Mouse (Mus musculus) lung, embryonic 16.5 days (tissue): ENCODE results near the gene Vwc2. TPM values are rescaled to one million over a fixed set of nuclear protein-coding genes. Genes with fewer than 3 reads are reported as not detected.

ENCODE experiments used
- ATAC-seq: fragments of 200-750 bp; cut with Nextera tagmentation; 2 replicates; pipeline ENCODE4 v1.8.0; 2017; ENCODE audit warnings: low read depth, mild to moderate bottlenecking, moderate library complexity
- H3K27ac ChIP-seq: fragments of 300-500 bp; sonication (generic); 2 replicates; pipeline ENCODE4 v1.5.1; 2014; ENCODE audit warnings: mild to moderate bottlenecking, control low read depth, low read length
- H3K27me3 ChIP-seq: fragments of 300-500 bp; sonication (generic); 2 replicates; pipeline ENCODE4 v1.6.1; 2014; ENCODE audit warnings: low read depth, low read length, mixed read lengths; ENCODE audit not compliant: control insufficient read depth, insufficient read depth
- H3K36me3 ChIP-seq: fragments of 300-500 bp; sonication (generic); 2 replicates; pipeline ENCODE4 v1.6.1; 2014; ENCODE audit warnings: low read length; ENCODE audit not compliant: control insufficient read depth, insufficient read depth
- H3K4me1 ChIP-seq: fragments of 300-500 bp; sonication (generic); replicated peaks from 2 replicates; pipeline ENCODE4 v1.6.1; 2014; ENCODE audit warnings: low read length, mixed read lengths; ENCODE audit not compliant: control insufficient read depth, insufficient read depth
- H3K4me2 ChIP-seq: fragments of 300-500 bp; sonication (generic); 2 replicates; pipeline ENCODE4 v1.6.1; 2014; ENCODE audit warnings: low read depth, low read length, control low read depth
- H3K4me3 ChIP-seq: fragments of 300-500 bp; sonication (generic); 2 replicates; pipeline ENCODE4 v1.5.1; 2014; ENCODE audit warnings: mild to moderate bottlenecking, low read length, control low read depth
- H3K9ac ChIP-seq: fragments of 300-500 bp; sonication (generic); 2 replicates; pipeline ENCODE4 v1.6.1; 2014; ENCODE audit warnings: low read length, control low read depth
- H3K9me3 ChIP-seq: fragments of 300-500 bp; sonication (generic); 2 replicates; pipeline ENCODE4 v1.6.1; 2016; ENCODE audit warnings: low read length; ENCODE audit not compliant: control insufficient read depth
- WGBS: fragments of 180-500 bp; shearing (Covaris S2); extraction: QIAGEN DNeasy Blood & Tissue Kit; methylation state at CpG from one replicate; pipeline ENCODE4 v1.1.7; 2014; 5-methylcytosine and 5-hydroxymethylcytosine counted together
- polyA plus RNA-seq: library from polyadenylated mRNA; unstranded; fragments of >200 nt; fragmentation: Nextera tagmentation; extraction: Ambion mirVana; gene quantifications from 2 replicates; pipeline ENCODE4 v1.2.1, GENCODE M21; 2015

Vwc2 gene
- 0.74 and 0.88 TPM in 2 replicates for polyA plus RNA-seq

GRCm38 (mm10) chr11:11113576-11114233 is at the start of gene Vwc2:
Gene Vwc2 (plus strand): TSS chr11:11114223.
- peak; percentile 68 for ATAC-seq
- peak within 1 kb of the TSS; percentile 43; the same call in 1 of the 2 replicates for H3K9ac ChIP-seq
- peaks cover 38% of the 10 kb centered on the region for H3K27me3 ChIP-seq
- peak within 1 kb of the TSS; percentile 93 for H3K4me2 ChIP-seq
- no peaks in the 10 kb centered on the region for H3K36me3 ChIP-seq
- no peaks in the 10 kb centered on the region for H3K9me3 ChIP-seq
- WGBS = under 1% methylated on average over 28 of the region's 28 CpGs
- H3K4me3 ChIP-seq = peak within 1 kb of the TSS; percentile 56
- H3K27ac ChIP-seq = no peak within 1 kb of the TSS
- peaks cover 17% of the 10 kb centered on the region for H3K4me1 ChIP-seq

GRCm38 (mm10) chr11:11088162-11088756 is 25.8 kb upstream of the Vwc2 start:
- H3K4me1 ChIP-seq = no peaks in the 10 kb centered on the region
- 90% methylated on average over 1 of the region's 1 CpGs for WGBS
- no peak overlapping the region for H3K4me3 ChIP-seq
- no peak overlapping the region for H3K27ac ChIP-seq
- no peaks in the 10 kb centered on the region for H3K9me3 ChIP-seq
- no peaks in the 10 kb centered on the region for H3K36me3 ChIP-seq
- no peaks in the 10 kb centered on the region for H3K27me3 ChIP-seq
- no peak for ATAC-seq
- H3K4me2 ChIP-seq = no peak overlapping the region
- H3K9ac ChIP-seq = no peak overlapping the region

- Histone ChIP-seq H3K9ac (no peak overlapping the region), H3K4me1 (no peaks in the 10 kb centered on the region; the same call in 1 of the 2 replicates), H3K4me2 (no peak overlapping the region), H3K27ac (no peak overlapping the region), H3K4me3 (no peak overlapping the region), H3K36me3 (no peaks in the 10 kb centered on the region), H3K27me3 (no peaks in the 10 kb centered on the region), H3K9me3 (no peaks in the 10 kb centered on the region)
- 71% methylated on average over 1 of the region's 1 CpGs for WGBS
- no peak for ATAC-seq
These were observed 16.4 kb upstream of the Vwc2 start for GRCm38 (mm10) chr11:11097606-11098005.

- H3K27me3 ChIP-seq = no peaks in the 10 kb centered on the region
- no peaks in the 10 kb centered on the region for H3K36me3 ChIP-seq
- H3K9ac ChIP-seq = no peak overlapping the region
- H3K9me3 ChIP-seq = no peaks in the 10 kb centered on the region
- no peak overlapping the region for H3K4me2 ChIP-seq
- no peak overlapping the region for H3K4me3 ChIP-seq
- no peak overlapping the region for H3K27ac ChIP-seq
- WGBS = 79% methylated on average over 4 of the region's 4 CpGs
- peaks cover under 1% of the 10 kb centered on the region; the same call in 1 of the 2 replicates for H3K4me1 ChIP-seq
- ATAC-seq = no peak
These were observed 15.7 kb upstream of the Vwc2 start for GRCm38 (mm10) chr11:11098282-11098681.

DNA sequence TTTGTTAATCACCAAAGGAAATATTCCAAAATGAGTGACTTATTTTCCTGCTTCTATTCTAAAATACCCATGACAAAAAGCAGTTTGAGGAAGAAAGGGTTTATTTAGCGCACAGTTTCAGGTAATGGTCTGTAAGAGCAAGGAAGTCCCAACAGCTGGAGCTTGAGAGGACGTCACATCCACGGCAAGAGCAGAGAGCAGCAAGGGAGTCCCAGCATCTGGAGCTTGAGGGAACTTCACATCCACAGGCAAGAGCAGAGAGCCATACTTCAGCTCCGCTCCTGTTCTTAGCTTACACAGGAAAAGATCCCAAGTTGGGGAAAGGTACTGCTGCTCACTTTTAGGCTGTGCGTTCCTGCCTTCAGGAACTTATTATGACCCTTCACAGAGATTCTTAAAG is 15.0 kb upstream of the Vwc2 start:
- Histone ChIP-seq H3K27ac (no peak overlapping the region), H3K27me3 (no peaks in the 10 kb centered on the region), H3K4me1 (peaks cover 5% of the 10 kb centered on the region; the same call in 1 of the 2 replicates), H3K4me3 (no peak overlapping the region), H3K4me2 (no peak overlapping the region), H3K9me3 (no peaks in the 10 kb centered on the region), H3K9ac (no peak overlapping the region), H3K36me3 (no peaks in the 10 kb centered on the region)
- 85% methylated on average over 5 of the region's 5 CpGs for WGBS
- ATAC-seq = no peak

GRCm38 (mm10) chr11:11102182-11102581 is 11.8 kb upstream of the Vwc2 start:
- no peak overlapping the region for H3K4me3 ChIP-seq
- peak overlapping the region; percentile 82 for H3K27ac ChIP-seq
- peak; percentile 92 for ATAC-seq
- no peak overlapping the region for H3K4me2 ChIP-seq
- no peaks in the 10 kb centered on the region for H3K36me3 ChIP-seq
- peaks cover 5% of the 10 kb centered on the region; the same call in 1 of the 2 replicates for H3K4me1 ChIP-seq
- no peaks in the 10 kb centered on the region for H3K9me3 ChIP-seq
- H3K27me3 ChIP-seq = no peaks in the 10 kb centered on the region
- no peak overlapping the region for H3K9ac ChIP-seq
- 16% methylated on average over 1 of the region's 1 CpGs for WGBS

DNA sequence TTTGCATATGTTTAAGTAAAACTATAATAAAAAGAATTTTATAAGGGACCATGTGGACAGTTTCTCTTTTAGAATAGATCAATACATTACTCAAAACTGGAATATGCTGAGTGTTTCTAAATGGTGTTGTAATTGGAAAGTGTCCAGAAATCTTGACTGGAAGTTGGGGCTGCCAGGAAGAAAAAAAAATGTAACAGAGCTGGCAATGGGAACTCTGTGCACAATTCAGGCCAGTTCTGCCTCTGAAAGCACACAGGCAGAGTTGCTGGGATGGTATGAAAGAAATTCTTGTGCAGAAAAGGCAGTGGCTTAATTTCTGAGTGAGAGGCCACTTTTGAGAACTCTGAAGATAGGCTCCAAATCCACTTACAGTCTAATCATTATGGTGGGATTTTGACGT is 11.4 kb upstream of the Vwc2 start:
- Histone ChIP-seq H3K4me1 (peaks cover 5% of the 10 kb centered on the region; the same call in 1 of the 2 replicates), H3K9ac (no peak overlapping the region), H3K4me2 (no peak overlapping the region), H3K4me3 (no peak overlapping the region), H3K27ac (peak overlapping the region; percentile 64), H3K27me3 (no peaks in the 10 kb centered on the region), H3K36me3 (no peaks in the 10 kb centered on the region), H3K9me3 (no peaks in the 10 kb centered on the region)
- WGBS = 23% methylated on average over 1 of the region's 1 CpGs
- ATAC-seq = peak; percentile 92

DNA sequence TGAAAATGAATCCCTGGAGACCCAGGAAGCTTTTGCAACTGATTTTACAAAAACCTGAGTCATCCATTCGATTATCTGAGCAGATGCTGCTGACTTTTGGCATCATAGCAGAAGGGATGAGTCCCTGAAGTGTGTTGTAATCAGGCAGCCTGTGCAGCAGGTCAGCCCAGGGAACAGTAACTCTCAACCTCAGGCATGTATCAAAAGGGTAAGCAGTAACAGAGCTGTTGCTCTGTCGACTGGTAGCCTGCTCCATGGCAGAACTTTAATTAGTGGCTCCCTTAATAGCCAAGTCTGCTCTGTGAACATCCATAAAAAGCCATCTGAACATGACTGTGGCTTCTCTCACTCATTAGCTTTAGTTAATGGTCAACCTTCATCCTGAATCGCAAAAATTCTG is 5.1 kb upstream of the Vwc2 start:
- ATAC-seq = no peak

DNA sequence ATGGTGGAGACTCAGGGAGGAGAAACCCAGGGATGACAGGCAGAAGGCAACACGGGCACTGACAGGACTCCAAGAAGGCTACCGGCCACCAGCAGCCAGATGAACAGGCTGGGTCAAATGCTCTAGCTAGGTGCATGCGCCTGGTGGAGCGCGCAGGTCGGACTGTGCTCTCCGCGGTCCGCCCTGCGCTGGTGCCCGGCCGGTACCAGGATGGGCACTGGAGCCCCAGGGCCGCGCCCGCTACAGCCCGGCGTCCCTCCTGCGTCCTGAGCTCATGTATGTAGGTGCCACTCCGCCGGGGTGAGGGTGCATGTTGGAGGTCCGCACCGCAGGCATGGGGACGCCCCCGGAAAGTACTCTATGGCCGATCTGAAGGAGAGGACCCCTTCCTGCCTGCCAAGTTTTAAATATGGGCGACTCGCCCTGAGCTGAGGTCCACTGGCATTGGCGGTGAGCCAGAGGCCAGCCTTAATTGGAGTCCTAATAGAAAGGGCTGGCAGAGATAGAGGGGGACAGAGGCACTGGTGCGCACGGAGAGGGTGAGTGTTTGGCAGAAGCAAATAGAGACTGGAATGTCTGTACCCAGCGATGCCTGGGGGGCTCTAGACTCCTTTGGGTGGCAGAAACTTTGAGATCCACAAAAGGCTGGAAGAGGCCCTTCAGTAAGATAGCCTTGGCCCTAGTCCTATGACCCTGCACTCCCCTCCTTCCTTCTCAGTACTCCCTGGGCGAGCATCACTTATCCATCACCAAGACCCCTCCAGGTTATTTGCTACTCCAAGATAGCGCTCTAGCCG is 409 bp downstream of the Vwc2 start:
- WGBS = 1% methylated on average over 34 of the region's 34 CpGs
- peak overlapping the region; percentile 43; the same call in 1 of the 2 replicates for H3K9ac ChIP-seq

More for the DNA sequence above, 5.1 kb upstream of the Vwc2 start:
- no peak overlapping the region for H3K4me2 ChIP-seq
- H3K27ac ChIP-seq = no peak overlapping the region
- 47% methylated on average over 3 of the region's 3 CpGs for WGBS
- no peak overlapping the region for H3K4me3 ChIP-seq
- H3K4me1 ChIP-seq = peaks cover 8% of the 10 kb centered on the region; the same call in 1 of the 2 replicates
- H3K36me3 ChIP-seq = no peaks in the 10 kb centered on the region
- no peak overlapping the region for H3K9ac ChIP-seq
- H3K27me3 ChIP-seq = peaks cover under 1% of the 10 kb centered on the region
- H3K9me3 ChIP-seq = no peaks in the 10 kb centered on the region

More for the DNA sequence above, 409 bp downstream of the Vwc2 start:
- H3K27ac ChIP-seq = no peak overlapping the region
- H3K4me2 ChIP-seq = peak overlapping the region; percentile 93
- peaks cover 15% of the 10 kb centered on the region for H3K4me1 ChIP-seq
- peak overlapping the region; percentile 46 for H3K4me3 ChIP-seq
- no peaks in the 10 kb centered on the region for H3K9me3 ChIP-seq
- ATAC-seq = peak; percentile 34
- H3K36me3 ChIP-seq = no peaks in the 10 kb centered on the region
- peaks cover 38% of the 10 kb centered on the region for H3K27me3 ChIP-seq
